Mouse (Mus musculus) forebrain, postnatal 0 days (tissue): Measurements from ENCODE around the gene Ing4. TPM values are rescaled to one million over a fixed set of nuclear protein-coding genes. Genes with fewer than 3 reads are reported as not detected.
"Not testable (repeated sequence)": the region's sequence is repeated elsewhere in the genome, so short reads cannot be mapped to it uniquely, and the experiment has no call there.

ENCODE experiments used
- ATAC-seq: fragments of 200-750 bp; cut with Nextera tagmentation; 2 replicates; pipeline ENCODE4 v1.8.0; 2017; ENCODE audit warnings: mild to moderate bottlenecking, moderate library complexity
- DNase-seq: peaks from one replicate; pipeline ENCODE4 v3.0.0-alpha.2; 2015
- H3K27ac ChIP-seq: fragments of 300-500 bp; sonication (generic); 2 replicates; pipeline ENCODE4 v1.5.1; 2014; ENCODE audit warnings: low read depth, mild to moderate bottlenecking, antibody characterized with exemption, low read length, moderate library complexity, mixed read lengths
- H3K27me3 ChIP-seq: fragments of 300-500 bp; sonication (generic); 2 replicates; pipeline ENCODE4 v1.6.1; 2014; ENCODE audit warnings: mild to moderate bottlenecking, low read length, mixed read lengths; ENCODE audit not compliant: insufficient read depth
- H3K36me3 ChIP-seq: fragments of 300-500 bp; sonication (generic); 2 replicates; pipeline ENCODE4 v1.6.1; 2014; ENCODE audit warnings: mild to moderate bottlenecking, moderate library complexity; ENCODE audit not compliant: insufficient read depth
- H3K4me1 ChIP-seq: fragments of 300-500 bp; sonication (generic); 2 replicates; pipeline ENCODE4 v1.6.1; 2014; ENCODE audit warnings: antibody characterized with exemption; ENCODE audit not compliant: insufficient read depth
- H3K4me2 ChIP-seq: fragments of 300-500 bp; sonication (generic); 2 replicates; pipeline ENCODE4 v1.6.1; 2014; ENCODE audit warnings: low read depth, mild to moderate bottlenecking, moderate library complexity
- H3K4me3 ChIP-seq: fragments of 300-500 bp; sonication (generic); 2 replicates; pipeline ENCODE4 v1.5.1; 2014; ENCODE audit warnings: low read depth, low read length, mixed read lengths
- H3K9ac ChIP-seq: fragments of 300-500 bp; sonication (generic); 2 replicates; pipeline ENCODE4 v1.6.1; 2014; ENCODE audit warnings: mild to moderate bottlenecking
- H3K9me3 ChIP-seq: fragments of 300-500 bp; sonication (generic); 2 replicates; pipeline ENCODE4 v1.6.1; 2016; ENCODE audit warnings: low read length
- CTCF ChIP-seq: sonication (generic); IDR thresholded peaks from 2 replicates; pipeline ENCODE4 v1.5.1; 2016; ENCODE audit warnings: antibody characterized with exemption, control low read depth, low read depth
- WGBS: fragments of 180-500 bp; shearing (Covaris S2); extraction: QIAGEN DNeasy Blood & Tissue Kit; methylation state at CpG from one replicate; pipeline ENCODE4 v1.1.7; 2014; 5-methylcytosine and 5-hydroxymethylcytosine counted together
- polyA plus RNA-seq: library from polyadenylated mRNA; unstranded; fragments of >200 nt; fragmentation: Nextera tagmentation; extraction: Ambion mirVana; gene quantifications from 2 replicates; pipeline ENCODE4 v1.2.1, GENCODE M21; 2015
- total RNA-seq: library from RNA; depleted of rRNA; stranded (reverse); fragments of >200 nt; gene quantifications from 2 replicates; pipeline ENCODE4 v1.2.3, GENCODE M21; 2014

Gene Ing4
- total and polyA plus RNA-seq, 2 experiments from 2014 or later = 83.4 to 111 TPM

- no peaks in the 10 kb centered on the region for H3K27me3 ChIP-seq
- no peak overlapping the region for H3K27ac ChIP-seq
- H3K9ac ChIP-seq = no peak overlapping the region
- H3K36me3 ChIP-seq = no peaks in the 10 kb centered on the region; the same call in 1 of the 2 replicates
- no peak overlapping the region for H3K4me2 ChIP-seq
- TF ChIP-seq CTCF = no peak
- 41% methylated on average over 6 of the region's 6 CpGs for WGBS
- no peak for DNase-seq
- H3K4me1 ChIP-seq = no peaks in the 10 kb centered on the region
- no peak overlapping the region for H3K4me3 ChIP-seq
- ATAC-seq = peak; percentile 60; the same call in 1 of the 2 replicates
- no peaks in the 10 kb centered on the region for H3K9me3 ChIP-seq
Observed at GRCm38 (mm10) chr6:125061493-125061892, 21.9 kb downstream of the Ing4 start.

DNA sequence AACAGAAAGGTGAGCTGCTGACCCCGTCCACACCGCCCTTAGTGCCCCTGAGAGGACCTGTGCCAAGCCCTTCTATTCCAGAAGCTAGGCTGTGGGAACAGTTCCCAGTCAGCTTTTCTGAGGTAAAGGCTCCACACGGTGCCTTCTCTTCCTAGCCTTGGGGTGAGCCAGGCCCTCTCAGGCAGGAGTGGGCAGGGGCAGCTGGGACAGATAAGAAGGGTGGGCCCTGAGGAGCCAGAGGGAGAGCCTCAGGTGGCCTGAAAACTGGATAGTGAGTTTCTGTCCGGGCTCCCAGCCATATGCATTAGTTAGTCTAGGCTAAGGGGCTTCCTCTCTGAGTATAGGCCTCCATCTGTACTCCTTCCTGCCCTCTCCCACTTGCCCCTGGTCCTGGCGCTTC is 23.0 kb downstream of the Ing4 start:
- no peak for DNase-seq
- H3K9me3 ChIP-seq = no peaks in the 10 kb centered on the region
- TF ChIP-seq CTCF = no peak
- no peak overlapping the region for H3K9ac ChIP-seq
- H3K27me3 ChIP-seq = no peaks in the 10 kb centered on the region
- WGBS = 81% methylated on average over 5 of the region's 5 CpGs
- H3K27ac ChIP-seq = no peak overlapping the region
- H3K4me2 ChIP-seq = no peak overlapping the region
- H3K4me3 ChIP-seq = no peak overlapping the region
- no peaks in the 10 kb centered on the region for H3K4me1 ChIP-seq
- H3K36me3 ChIP-seq = no peaks in the 10 kb centered on the region
- ATAC-seq = no peak

- no peak for ATAC-seq
- no peak overlapping the region for H3K4me3 ChIP-seq
- H3K27me3 ChIP-seq = no peaks in the 10 kb centered on the region
- no peak overlapping the region for H3K4me2 ChIP-seq
- no peak for DNase-seq
- H3K4me1 ChIP-seq = no peaks in the 10 kb centered on the region
- H3K27ac ChIP-seq = no peak overlapping the region
- no peaks in the 10 kb centered on the region for H3K36me3 ChIP-seq
- no peaks in the 10 kb centered on the region for H3K9me3 ChIP-seq
- 88% methylated on average over 6 of the region's 6 CpGs for WGBS
- no peak overlapping the region for H3K9ac ChIP-seq
- no peak for TF ChIP-seq CTCF
Observed at GRCm38 (mm10) chr6:125063906-125064305, 24.3 kb downstream of the Ing4 start.

DNA sequence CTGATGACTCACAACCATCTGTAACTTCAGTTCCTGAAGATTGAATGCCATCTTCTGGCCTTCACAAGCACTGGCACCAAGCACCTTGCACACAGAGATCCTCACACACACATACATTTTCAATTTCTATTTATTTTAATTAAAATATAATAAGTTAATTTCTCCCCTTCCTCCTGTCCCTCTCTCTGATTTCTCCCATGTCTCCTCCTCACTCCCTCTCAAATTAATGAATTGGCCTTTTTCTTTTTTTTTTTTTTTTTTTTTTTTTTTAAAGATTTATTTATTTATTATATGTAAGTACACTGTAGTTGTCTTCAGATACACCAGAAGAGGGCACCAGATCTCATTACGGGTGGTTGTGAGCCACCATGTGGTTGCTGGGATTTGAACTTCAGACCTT is 25.7 kb downstream of the Ing4 start:
- DNase-seq, ATAC-seq, H3K9ac ChIP-seq, H3K9me3 ChIP-seq, H3K4me2 ChIP-seq, H3K27me3 ChIP-seq, H3K4me1 ChIP-seq, H3K27ac ChIP-seq, H3K4me3 ChIP-seq, H3K36me3 ChIP-seq: not testable (repeated sequence)
- no CpG with 5 or more reads among the region's 1 CpGs for WGBS

DNA sequence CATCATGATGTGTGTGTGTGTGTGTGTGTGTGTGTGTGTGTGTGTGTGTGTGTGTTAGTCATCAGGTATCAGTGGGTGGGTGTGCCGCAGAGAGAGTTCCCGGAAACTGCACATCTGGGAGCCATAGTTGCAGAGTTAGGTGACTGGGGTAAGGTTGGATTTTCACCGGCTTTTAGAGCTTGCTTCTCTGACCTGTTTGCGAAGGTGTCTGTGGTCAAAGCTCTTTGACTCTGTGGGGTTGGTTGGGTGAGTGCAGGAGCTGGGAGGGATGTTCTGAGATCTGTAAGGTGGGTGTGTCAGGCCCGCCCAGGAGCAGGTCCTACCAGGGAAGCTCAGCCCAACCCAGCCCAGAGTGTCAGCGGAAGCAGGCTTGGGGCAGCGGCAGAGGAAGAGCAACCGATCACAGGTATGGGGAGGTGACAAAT is 28.0 kb downstream of the Ing4 start, which contains the start of gene Lpar5:
Gene Lpar5 (plus strand): TSS at position 350 of the 425 bp plus-strand sequence.
- Histone ChIP-seq H3K9ac (no peak within 1 kb of the TSS), H3K9me3 (no peaks in the 10 kb centered on the region), H3K27ac (no peak within 1 kb of the TSS), H3K4me2 (no peak within 1 kb of the TSS), H3K36me3 (no peaks in the 10 kb centered on the region), H3K4me1 (0 out of 2 replicates have a peak, but pooled peaks cover 9% of the 10 kb centered on the region), H3K4me3 (no peak within 1 kb of the TSS), H3K27me3 (no peaks in the 10 kb centered on the region)
- ATAC-seq (no peak), DNase-seq (no peak)
- no peak for TF ChIP-seq CTCF
- 61% methylated on average over 8 of the region's 8 CpGs for WGBS

GRCm38 (mm10) chr6:125071170-125071895 is 31.8 kb downstream of the Ing4 start:
- Histone ChIP-seq H3K9ac (no peak overlapping the region), H3K36me3 (no peaks in the 10 kb centered on the region), H3K4me1 (0 out of 2 replicates have a peak, but pooled peaks cover 9% of the 10 kb centered on the region), H3K27ac (peak overlapping the region; percentile 82), H3K9me3 (no peaks in the 10 kb centered on the region), H3K4me2 (no peak overlapping the region), H3K27me3 (no peaks in the 10 kb centered on the region), H3K4me3 (no peak overlapping the region)
- TF ChIP-seq CTCF = no peak
- peak; percentile 87 for ATAC-seq
- WGBS = 70% methylated on average over 18 of the region's 18 CpGs
- no peak for DNase-seq

GRCm38 (mm10) chr6:125071896-125072279 is 32.3 kb downstream of the Ing4 start:
- H3K36me3 ChIP-seq = no peaks in the 10 kb centered on the region
- no peak overlapping the region for H3K4me3 ChIP-seq
- 0 out of 2 replicates have a peak, but pooled peaks cover 9% of the 10 kb centered on the region for H3K4me1 ChIP-seq
- TF ChIP-seq CTCF = no peak
- DNase-seq (peak; percentile 90), ATAC-seq (peak; percentile 80)
- H3K27me3 ChIP-seq = no peaks in the 10 kb centered on the region
- no peak overlapping the region for H3K4me2 ChIP-seq
- no peak overlapping the region for H3K9ac ChIP-seq
- 5% methylated on average over 2 of the region's 2 CpGs for WGBS
- peak overlapping the region; percentile 82 for H3K27ac ChIP-seq
- H3K9me3 ChIP-seq = no peaks in the 10 kb centered on the region
